Mouse (Mus musculus): ENCODE measurements around the gene Col27a1. TPM values are rescaled to one million over a fixed set of nuclear protein-coding genes. Genes with fewer than 3 reads are reported as not detected.

The Col27a1 gene
- polyA plus RNA-seq, 1 experiment from 2014 or later: 2.4 TPM

DNA sequence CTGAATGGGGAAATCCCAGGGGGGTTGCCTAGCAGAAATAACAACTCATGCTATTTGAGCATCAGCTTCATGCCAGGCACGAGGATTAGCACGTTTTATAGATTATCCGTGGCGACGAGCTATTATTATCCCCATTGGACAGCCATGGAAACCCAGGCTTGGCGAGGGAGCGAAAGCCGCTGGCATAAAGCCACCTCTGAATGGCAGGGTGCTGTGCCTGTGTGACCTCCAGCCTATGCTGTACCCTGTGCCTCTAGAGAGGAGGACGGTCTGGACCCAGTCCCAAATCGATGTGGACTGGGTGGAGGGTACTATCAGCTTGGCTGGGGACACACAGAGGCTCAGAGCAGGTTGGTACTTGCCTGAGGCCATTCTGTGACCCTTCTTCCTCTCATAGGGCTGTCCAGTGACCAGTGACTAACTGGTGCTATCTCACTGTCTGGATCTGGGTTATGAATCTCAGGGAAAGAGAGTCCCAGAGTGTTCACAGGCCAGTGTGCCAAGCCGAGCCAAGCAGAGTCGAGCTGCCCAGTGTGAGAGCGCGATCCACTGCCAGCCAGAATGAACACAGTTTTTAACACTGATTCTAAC, 16.3 kb downstream of the Col27a1 start:
- Histone ChIP-seq H3K36me3 (0 out of 2 replicates have a peak, but pooled peaks cover 3% of the 10 kb centered on the region), H3K4me3 (no peak overlapping the region), H3K27me3 (ENCODE audit: insufficient read depth, poor library complexity, severe bottlenecking) (no peaks in the 10 kb centered on the region), H3K9me3 (no peaks in the 10 kb centered on the region), H3K4me1 (replicated peaks) (peaks cover 38% of the 10 kb centered on the region), H3K27ac (no peak overlapping the region)
- DNase-seq (ENCODE audit: low spot score): no peak
- 83% methylated on average over 14 of the region's 14 CpGs for WGBS

GRCm38 (mm10) chr4:63231121-63231520, 17.3 kb downstream of the Col27a1 start:
- Histone ChIP-seq H3K4me1 (replicated peaks) (peaks cover 41% of the 10 kb centered on the region), H3K36me3 (no peaks in the 10 kb centered on the region), H3K27me3 (ENCODE audit: insufficient read depth, poor library complexity, severe bottlenecking) (no peaks in the 10 kb centered on the region), H3K4me3 (no peak overlapping the region), H3K9me3 (no peaks in the 10 kb centered on the region), H3K27ac (no peak overlapping the region)
- DNase-seq (ENCODE audit: low spot score): no peak
- 46% methylated on average over 1 of the region's 1 CpGs for WGBS

DNA sequence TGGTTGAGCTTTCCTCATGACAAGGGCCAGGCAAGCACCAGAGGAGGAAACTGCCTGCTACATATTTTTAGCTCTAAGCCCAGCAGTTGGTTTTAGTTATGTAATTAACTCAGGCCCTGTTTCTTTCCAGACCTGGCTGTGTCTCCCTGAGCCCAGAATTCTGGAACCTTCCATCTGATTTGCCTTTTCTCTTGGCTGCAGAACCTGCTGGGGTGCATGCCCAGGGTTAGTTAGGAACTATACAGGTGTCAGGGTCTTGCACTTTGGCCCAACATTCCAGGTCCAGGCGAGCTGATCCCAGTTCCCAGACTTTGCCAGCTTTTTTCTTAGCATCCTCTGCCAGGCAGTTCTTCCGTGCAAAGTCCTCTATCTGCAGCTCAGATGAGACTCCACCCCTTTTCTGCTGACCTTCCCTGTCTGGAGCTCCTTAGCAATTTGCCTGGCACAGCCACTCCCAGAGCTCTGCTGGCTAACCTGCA, 18.8 kb downstream of the Col27a1 start:
- DNase-seq (ENCODE audit: low spot score): no peak
- Histone ChIP-seq H3K36me3 (no peaks in the 10 kb centered on the region), H3K4me3 (no peak overlapping the region), H3K27me3 (ENCODE audit: insufficient read depth, poor library complexity, severe bottlenecking) (no peaks in the 10 kb centered on the region), H3K27ac (no peak overlapping the region), H3K9me3 (no peaks in the 10 kb centered on the region), H3K4me1 (replicated peaks) (peaks cover 43% of the 10 kb centered on the region)
- 60% methylated on average over 2 of the region's 2 CpGs for WGBS

DNA sequence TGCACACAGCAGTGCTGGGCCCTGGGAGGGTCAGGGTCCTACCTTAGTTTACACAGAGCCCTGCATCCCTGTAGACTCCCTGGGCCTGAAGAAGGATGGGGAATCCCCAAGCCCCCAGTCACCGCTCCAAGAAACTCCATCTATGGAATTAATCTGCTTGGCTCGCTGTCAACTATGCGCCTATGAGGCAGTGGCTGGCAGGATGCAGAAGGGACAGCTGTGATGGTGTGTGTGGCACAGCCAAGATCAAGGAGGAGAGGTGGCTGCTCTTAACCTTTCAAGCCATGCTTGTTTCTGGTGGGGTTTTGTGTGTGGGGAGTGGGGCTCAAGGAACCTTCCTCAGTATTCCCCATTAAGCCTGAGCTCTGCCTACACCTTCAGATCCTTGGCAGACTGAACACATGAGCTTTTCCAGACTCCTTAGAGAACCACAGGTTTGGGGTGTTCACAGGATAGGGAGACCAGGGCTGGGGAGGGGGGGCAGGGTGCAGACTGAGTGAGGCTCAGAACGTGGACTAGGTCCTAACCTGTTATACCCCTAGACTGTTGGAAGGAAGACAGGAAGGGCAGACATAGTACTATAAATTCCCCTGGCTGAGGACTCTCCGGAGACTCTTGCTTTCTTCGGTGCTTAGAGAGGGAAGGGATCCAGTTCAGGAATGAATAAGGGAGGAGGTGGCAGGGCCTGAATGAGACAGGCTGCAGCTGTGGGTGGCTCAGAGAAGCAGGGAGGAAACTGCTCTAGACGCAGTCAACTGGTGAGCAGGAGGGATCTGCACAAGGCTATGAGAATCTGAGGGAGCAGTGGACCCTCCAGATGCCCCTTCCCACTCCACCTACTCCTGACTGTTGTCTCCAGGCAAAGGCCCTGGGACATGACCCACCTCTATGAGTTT, 20.0 kb downstream of the Col27a1 start:
- Histone ChIP-seq H3K27me3 (ENCODE audit: insufficient read depth, poor library complexity, severe bottlenecking) (no peaks in the 10 kb centered on the region), H3K27ac (no peak overlapping the region), H3K36me3 (no peaks in the 10 kb centered on the region), H3K4me1 (replicated peaks) (peaks cover 43% of the 10 kb centered on the region), H3K9me3 (no peaks in the 10 kb centered on the region), H3K4me3 (no peak overlapping the region)
- WGBS: 85% methylated on average over 7 of the region's 7 CpGs
- no peak for DNase-seq (ENCODE audit: low spot score)

DNA sequence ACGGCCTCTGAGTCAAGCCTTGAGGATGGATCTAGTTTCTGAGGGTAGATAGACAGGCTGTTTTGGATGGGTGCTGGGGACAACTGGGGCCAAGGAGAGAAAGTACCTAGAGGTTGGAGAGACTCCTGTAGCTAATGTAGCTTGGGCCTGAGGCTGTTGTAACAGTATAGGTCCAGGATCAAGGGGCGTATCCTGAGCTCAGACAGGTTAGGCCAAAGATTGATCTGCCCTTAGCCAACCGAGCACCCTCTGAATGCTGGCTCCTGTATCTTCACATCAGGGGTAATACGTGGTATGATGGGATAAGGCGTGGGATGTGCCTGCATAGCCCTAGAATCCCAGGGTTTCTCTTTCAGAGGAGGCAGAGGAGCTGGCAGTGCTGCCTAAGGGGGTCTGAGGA, 21.0 kb downstream of the Col27a1 start:
- Histone ChIP-seq H3K27ac (no peak overlapping the region), H3K27me3 (ENCODE audit: insufficient read depth, poor library complexity, severe bottlenecking) (no peaks in the 10 kb centered on the region), H3K4me1 (replicated peaks) (peaks cover 34% of the 10 kb centered on the region), H3K4me3 (no peak overlapping the region), H3K36me3 (no peaks in the 10 kb centered on the region), H3K9me3 (no peaks in the 10 kb centered on the region)
- WGBS: 93% methylated on average over 5 of the region's 5 CpGs
- DNase-seq (ENCODE audit: low spot score): no peak

DNA sequence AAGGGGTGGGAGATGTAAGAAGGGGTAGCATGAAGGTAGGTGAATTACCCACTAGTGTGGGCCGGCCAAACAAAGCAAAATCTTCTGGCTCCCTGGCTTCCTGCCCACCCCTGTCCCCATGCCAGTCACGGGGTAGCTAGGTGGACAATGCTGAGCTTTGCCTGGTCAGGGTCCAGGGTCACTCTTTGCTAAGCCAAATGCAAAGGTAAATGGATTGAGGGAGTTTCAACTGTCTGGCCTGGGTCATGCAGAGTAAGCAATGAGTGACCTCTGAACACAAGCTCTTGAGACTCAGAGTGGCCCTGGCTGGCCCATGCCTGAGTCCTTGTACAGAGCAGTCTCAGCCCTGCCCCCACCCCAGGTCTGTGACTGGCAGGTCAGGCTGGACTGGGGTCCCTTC, 22.4 kb downstream of the Col27a1 start:
- H3K9me3 ChIP-seq: 0 out of 2 replicates have a peak, but pooled peaks cover 3% of the 10 kb centered on the region
- peaks cover 21% of the 10 kb centered on the region for H3K4me1 ChIP-seq (replicated peaks)
- H3K27me3 ChIP-seq (ENCODE audit: insufficient read depth, poor library complexity, severe bottlenecking): no peaks in the 10 kb centered on the region
- H3K27ac ChIP-seq: no peak overlapping the region
- 78% methylated on average over 2 of the region's 2 CpGs for WGBS
- 0 out of 2 replicates have a peak, but pooled peaks cover 5% of the 10 kb centered on the region for H3K36me3 ChIP-seq
- DNase-seq (ENCODE audit: low spot score): no peak
- H3K4me3 ChIP-seq: no peak overlapping the region

GRCm38 (mm10) chr4:63237225-63237624, 23.4 kb downstream of the Col27a1 start:
- H3K4me1 ChIP-seq (replicated peaks): peaks cover 15% of the 10 kb centered on the region; the same call in 1 of the 2 replicates
- H3K27me3 ChIP-seq (ENCODE audit: insufficient read depth, poor library complexity, severe bottlenecking): no peaks in the 10 kb centered on the region
- 0 out of 2 replicates have a peak, but pooled peaks cover 3% of the 10 kb centered on the region for H3K9me3 ChIP-seq
- no peak overlapping the region for H3K27ac ChIP-seq
- no peak for DNase-seq (ENCODE audit: low spot score)
- H3K36me3 ChIP-seq: 0 out of 2 replicates have a peak, but pooled peaks cover 5% of the 10 kb centered on the region
- WGBS: 85% methylated on average over 3 of the region's 3 CpGs
- no peak overlapping the region for H3K4me3 ChIP-seq

DNA sequence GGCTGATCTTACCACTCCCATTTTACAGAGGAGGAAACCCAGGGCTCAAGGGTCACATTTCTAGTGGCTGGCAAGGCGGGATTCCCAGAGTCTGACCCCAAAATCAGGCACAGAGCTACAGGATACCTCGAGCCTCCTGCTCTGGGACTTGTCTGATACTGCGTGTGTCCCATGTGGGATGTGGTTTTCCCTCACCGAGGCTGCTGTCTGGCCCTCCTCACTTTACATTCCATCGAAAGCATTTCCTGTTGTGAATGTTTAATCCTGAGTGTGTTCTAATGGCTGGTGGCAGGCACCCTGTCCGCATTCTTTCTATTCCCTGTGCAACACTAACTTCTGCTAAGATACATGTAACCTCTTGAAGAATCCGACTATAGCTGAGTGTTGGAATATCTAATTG, 24.3 kb downstream of the Col27a1 start:
- Histone ChIP-seq H3K4me3 (no peak overlapping the region), H3K27ac (no peak overlapping the region), H3K9me3 (0 out of 2 replicates have a peak, but pooled peaks cover 3% of the 10 kb centered on the region), H3K36me3 (0 out of 2 replicates have a peak, but pooled peaks cover 5% of the 10 kb centered on the region), H3K27me3 (ENCODE audit: insufficient read depth, poor library complexity, severe bottlenecking) (no peaks in the 10 kb centered on the region), H3K4me1 (replicated peaks) (peaks cover 15% of the 10 kb centered on the region; the same call in 1 of the 2 replicates)
- 69% methylated on average over 7 of the region's 7 CpGs for WGBS
- no peak for DNase-seq (ENCODE audit: low spot score)

GRCm38 (mm10) chr4:63238722-63239121, 24.9 kb downstream of the Col27a1 start:
- H3K36me3 ChIP-seq: 0 out of 2 replicates have a peak, but pooled peaks cover 5% of the 10 kb centered on the region
- WGBS: 81% methylated on average over 5 of the region's 5 CpGs
- H3K27me3 ChIP-seq (ENCODE audit: insufficient read depth, poor library complexity, severe bottlenecking): no peaks in the 10 kb centered on the region
- no peak overlapping the region for H3K27ac ChIP-seq
- DNase-seq (ENCODE audit: low spot score): no peak
- H3K9me3 ChIP-seq: 0 out of 2 replicates have a peak, but pooled peaks cover 3% of the 10 kb centered on the region
- no peak overlapping the region for H3K4me3 ChIP-seq
- peaks cover 15% of the 10 kb centered on the region; the same call in 1 of the 2 replicates for H3K4me1 ChIP-seq (replicated peaks)

DNA sequence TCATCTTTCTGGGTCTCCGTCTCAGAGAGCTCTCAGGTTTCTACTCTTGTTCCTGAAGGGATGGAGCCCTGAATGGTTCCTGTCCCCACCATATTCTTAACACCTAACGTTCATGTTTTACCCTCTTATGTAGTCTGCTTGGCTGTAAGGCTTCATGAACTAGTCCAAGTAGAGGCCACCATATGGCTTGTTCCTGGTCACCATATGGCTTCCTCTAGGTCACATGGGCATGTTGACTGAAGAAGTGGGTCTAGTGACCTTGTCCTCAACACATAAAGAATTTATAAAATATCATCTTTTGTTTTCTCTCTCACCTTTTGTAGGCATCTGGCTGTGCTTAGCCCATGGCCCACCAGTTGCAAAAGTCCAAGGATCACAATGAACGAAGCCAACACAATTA, 27.2 kb downstream of the Col27a1 start:
- DNase-seq (ENCODE audit: low spot score): no peak
- Histone ChIP-seq H3K36me3 (0 out of 2 replicates have a peak, but pooled peaks cover 10% of the 10 kb centered on the region), H3K4me1 (replicated peaks) (peaks cover 12% of the 10 kb centered on the region; the same call in 1 of the 2 replicates), H3K27ac (no peak overlapping the region), H3K9me3 (0 out of 2 replicates have a peak, but pooled peaks cover 3% of the 10 kb centered on the region), H3K27me3 (ENCODE audit: insufficient read depth, poor library complexity, severe bottlenecking) (no peaks in the 10 kb centered on the region), H3K4me3 (no peak overlapping the region)
- WGBS: 93% methylated on average over 3 of the region's 3 CpGs

- Histone ChIP-seq H3K27me3 (ENCODE audit: insufficient read depth, poor library complexity, severe bottlenecking) (no peaks in the 10 kb centered on the region), H3K27ac (no peak overlapping the region), H3K4me3 (no peak overlapping the region), H3K9me3 (no peaks in the 10 kb centered on the region), H3K36me3 (0 out of 2 replicates have a peak, but pooled peaks cover 5% of the 10 kb centered on the region), H3K4me1 (replicated peaks) (0 out of 2 replicates have a peak, but pooled peaks cover 5% of the 10 kb centered on the region)
- no peak for DNase-seq (ENCODE audit: low spot score)
Measured at GRCm38 (mm10) chr4:63247991-63248390, 34.2 kb downstream of the Col27a1 start.

- Histone ChIP-seq H3K36me3 (0 out of 2 replicates have a peak, but pooled peaks cover 5% of the 10 kb centered on the region), H3K27me3 (ENCODE audit: insufficient read depth, poor library complexity, severe bottlenecking) (no peaks in the 10 kb centered on the region), H3K4me1 (replicated peaks) (0 out of 2 replicates have a peak, but pooled peaks cover 5% of the 10 kb centered on the region), H3K9me3 (no peaks in the 10 kb centered on the region), H3K27ac (no peak overlapping the region), H3K4me3 (no peak overlapping the region)
- 79% methylated on average over 6 of the region's 6 CpGs for WGBS
- no peak for DNase-seq (ENCODE audit: low spot score)
Measured at GRCm38 (mm10) chr4:63248951-63249350, 35.1 kb downstream of the Col27a1 start.
